Mouse (Mus musculus): ENCODE results near the gene Pnldc1.
"Not testable (repeated sequence)": the region's sequence is repeated elsewhere in the genome, so short reads cannot be mapped to it uniquely, and the experiment has no call there.

Pnldc1 gene

DNA sequence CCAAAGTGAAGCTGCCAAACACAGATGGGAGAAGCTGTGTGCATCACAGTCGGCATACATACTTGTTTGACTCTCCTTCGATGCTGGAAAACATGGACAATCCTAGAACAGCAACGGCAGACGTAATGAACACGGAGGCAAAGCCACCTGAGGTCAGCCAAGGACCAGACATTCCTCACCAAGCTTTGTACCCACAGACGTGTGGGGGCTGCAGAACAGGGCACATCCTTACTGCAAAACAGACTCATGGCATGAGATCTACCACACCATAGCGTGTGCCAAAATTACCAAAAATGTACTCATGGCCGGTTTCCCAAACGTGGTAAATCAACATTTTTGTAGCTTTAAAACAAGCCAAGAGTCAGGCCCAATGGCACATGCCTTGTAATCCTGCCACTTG is 3.6 kb downstream of the Pnldc1 start:
- DNase-seq (ENCODE audit: low spot score in 2 of 2) = no peak

DNA sequence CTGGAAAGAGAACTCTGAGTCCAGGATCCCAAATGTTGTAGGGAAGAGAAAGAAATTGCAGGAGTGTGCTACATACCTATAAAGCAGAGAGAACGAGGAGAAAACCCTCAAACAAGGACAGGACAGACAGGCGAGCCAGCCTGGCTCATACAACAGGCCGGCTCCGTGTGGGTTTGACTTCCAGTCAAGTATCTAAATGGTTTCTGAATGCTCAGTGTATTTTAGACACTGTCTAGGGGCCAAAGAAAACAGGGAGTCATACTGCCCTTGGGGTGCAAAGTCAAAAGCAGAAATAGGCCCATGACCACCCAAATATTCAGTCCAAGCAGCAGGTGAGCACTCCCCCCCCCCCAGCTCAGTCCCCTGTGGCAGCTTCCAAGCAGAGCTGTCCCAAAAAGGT is 4.2 kb downstream of the Pnldc1 start:
- no peak for DNase-seq (ENCODE audit: low spot score in 2 of 2)

DNA sequence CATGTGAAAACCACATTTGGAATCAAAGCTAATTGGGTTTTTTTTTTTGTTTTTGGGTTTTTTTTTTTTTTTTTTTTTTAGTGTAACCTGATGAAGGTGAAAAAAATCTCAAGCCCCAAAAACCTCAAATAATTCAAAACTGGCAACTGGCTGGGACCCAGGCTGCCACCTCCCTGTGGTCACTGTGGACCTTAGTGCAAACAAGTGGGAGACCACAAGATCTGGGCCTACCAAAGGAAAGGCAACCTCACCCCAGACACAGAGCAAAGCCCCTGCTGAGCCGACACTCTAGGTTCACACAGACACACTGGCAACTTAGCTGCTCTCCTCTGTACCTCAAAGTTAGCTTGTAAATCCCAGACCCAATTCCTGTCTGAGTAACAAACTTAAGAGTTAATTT is 5.7 kb downstream of the Pnldc1 start:
- DNase-seq (ENCODE audit: low spot score in 2 of 2) = no peak

DNA sequence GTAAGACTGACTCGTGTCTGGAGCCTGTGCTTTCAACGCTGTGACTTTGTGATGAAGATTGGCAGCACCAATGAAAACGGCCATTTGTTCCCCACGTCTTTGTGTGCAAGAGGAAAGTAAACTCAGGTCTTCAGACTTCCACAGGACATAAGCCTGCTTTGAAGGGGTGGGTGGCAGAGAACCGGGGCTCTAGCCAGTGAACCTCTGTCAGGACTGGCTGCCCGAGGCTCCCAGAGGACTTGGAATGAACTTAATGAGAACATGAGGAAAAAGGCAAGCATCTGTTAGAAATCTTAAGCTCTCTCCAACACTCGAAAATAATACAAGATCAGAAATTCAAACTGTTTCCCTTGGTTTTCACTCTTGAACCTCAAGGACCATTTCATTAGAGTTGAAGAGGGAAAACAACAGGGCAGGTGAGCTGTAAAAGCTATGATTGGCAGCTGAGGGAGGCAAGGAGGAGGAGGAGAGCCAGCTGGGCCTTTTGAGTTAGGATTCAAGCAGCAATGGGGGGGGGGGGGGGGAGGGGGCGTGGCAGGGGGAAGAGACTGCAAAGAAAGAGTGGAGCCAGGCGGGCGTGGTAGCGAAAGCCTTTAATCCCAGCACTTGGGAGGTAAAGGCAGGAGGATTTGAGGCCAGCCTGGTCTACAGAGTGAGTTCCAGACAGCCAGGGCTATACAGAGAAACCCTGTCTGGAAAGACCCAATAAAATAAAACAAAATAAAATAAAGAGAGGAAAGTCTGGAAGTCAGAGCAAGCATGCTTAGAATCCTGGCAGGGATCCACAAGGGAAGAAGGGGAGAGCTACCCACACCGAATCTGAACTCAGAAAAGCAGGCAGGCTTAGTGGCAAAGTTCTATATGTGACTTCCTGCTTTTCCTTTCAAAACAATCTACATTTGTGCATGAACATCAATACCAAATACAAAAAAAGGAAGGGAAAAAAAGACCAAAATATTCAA is 6.4 kb downstream of the Pnldc1 start:
- DNase-seq (ENCODE audit: low spot score in 2 of 2) = no peak

DNA sequence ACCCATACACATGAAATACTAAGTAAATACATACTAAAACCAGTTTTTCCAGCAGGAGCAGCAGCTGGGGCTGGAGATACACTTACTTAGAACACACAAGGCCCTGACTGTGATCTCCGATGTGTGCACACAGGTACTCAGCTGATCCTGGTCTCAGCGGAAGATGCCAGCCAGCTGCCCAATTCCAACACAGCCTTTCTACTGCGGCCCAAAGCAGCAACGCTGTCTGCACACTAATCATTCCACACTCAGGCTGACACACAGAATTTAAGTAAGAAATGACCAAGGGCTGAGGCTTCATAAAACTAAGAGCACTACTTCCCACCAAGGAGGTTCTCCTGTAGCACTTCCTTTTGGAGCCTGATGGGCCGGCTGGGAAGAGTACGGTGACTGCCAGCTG is 7.7 kb downstream of the Pnldc1 start:
- DNase-seq (ENCODE audit: low spot score in 2 of 2) = no peak

DNA sequence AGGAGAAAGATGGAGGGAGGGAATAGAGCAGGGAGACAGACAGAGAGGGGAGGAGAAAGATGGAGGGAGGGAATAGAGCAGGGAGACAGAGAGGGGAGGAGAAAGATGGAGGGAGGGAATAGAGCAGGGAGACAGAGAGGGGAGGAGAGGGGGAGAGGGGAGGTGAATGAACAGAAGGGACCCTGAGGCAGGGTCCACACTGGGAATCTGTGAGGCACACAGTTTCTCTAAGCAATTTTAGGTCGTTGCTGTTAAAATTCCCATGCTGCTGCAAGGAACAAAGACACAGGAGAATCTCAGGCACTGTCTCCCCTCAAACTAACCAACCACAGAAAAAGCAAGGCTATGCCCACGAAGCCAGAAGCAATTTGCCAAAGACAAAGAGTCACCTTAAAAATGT is 11.4 kb downstream of the Pnldc1 start:
- DNase-seq (ENCODE audit: low spot score in 2 of 2) = not testable (repeated sequence)

DNA sequence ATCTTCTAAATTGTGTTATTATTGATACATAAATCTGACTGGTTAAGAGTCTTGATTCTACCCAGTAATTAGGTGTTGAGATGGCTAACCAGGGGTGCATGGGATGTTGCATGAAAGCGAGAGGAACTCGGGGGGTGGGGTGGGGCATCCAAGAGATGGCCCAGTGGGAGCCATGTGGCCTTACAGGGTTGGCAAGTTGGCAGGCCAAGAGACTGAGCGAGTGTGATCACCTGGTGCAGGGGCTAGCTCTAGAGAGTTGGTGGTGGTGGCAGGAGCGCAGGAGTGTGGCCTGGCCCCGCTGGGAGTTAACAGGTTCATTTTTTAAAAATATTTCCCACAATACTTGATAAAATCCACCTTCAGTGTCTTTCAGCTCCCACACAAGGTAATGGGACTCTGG is 12.4 kb downstream of the Pnldc1 start:
- no peak for DNase-seq (ENCODE audit: low spot score in 2 of 2)

DNA sequence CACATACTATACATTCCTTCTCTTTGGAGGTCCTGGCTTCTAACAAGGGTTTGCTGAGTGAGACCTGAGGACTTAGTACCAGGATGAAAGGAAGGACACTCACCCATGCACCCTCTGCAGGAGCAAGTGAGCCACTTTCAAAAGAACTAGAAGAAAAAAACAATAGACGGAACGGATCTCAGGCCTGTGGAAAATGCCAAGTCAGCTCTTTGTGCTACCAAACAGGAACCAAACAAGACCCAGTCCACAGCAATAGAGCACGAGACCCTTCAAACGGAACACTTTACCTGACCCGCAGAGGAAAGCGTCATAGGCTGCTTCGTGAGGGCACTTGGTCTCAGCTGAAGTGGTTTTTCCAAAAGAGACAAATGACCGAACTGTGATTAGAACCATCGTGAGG is 18.0 kb downstream of the Pnldc1 start:
- no peak for DNase-seq (ENCODE audit: low spot score in 2 of 2)

DNA sequence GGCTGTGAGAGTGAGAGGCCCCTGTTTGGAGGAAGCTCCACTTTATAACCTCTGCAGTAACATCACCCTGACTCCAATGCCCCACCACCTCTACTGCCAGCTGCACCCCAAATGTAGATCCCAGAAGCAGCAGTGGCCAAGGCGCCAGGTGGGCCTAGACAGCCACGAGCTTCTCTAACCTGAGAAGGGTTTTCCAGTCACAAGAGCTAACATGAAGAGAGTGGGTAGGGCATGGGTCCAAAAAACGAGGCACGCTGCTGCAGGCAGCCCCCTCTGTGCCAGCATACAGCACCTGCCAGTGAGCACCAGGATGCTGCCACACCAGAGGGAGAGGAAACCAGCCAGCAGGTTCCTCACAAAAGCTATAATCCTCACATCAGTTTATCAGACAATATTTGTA is 19.0 kb downstream of the Pnldc1 start:
- no peak for DNase-seq (ENCODE audit: low spot score in 2 of 2)

DNA sequence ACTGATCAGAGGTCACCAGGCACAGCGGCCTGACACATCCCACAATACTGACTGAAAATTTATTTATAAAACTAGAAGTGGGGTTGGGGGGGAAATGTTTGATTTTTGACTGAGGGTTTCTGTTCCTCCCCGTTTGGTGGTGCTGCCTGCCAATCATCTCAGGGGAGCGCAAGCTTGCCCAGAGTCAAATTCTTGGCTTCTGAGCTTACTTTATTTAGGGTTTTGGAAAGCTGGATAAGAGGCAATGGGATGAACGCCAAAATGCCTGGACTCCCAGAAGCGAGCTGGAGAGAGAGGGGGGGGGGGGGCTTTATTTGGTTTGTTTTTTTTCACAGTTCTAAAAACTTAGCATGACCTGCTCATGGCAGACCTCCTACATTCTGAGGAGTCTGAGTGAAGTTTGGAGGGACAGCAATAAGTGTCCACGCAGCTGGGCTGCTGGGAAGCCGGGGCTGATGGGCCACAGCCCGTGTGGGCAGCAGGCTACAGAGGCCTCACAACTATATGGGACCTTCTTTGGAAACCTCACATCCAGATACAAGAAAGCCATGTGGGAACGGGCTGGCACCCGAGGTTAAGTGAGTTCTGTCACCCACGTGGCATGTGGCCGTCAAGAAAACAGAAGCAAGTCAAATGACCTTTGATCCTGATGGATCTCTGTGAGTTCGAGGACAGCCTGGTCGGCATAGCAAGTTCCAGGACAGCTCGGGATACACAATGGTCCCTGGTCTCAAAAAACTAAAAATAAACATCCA is 22.8 kb downstream of the Pnldc1 start:
- no peak for DNase-seq (ENCODE audit: low spot score in 2 of 2)

DNA sequence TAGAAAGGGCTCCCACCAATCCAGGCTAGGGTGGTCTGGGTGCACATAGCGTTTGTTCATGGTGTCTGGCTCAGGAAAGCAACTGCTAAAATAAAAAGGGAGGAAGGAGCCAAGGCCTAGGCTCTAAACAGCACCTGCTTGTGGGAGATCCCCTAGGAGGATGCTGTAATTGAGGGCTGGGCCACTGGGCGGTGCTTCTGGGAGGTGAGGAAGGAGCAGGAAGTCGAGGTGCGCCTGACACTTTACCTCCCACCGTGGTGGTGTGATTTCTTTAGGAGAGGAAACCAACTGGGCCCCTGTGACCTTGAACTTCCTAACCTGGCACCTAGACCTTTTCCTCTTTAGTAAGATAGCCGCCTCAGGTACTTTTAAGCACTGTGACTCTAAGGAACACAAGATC is 23.4 kb downstream of the Pnldc1 start:
- peak in 1 of 2 experiments; percentile 20 for DNase-seq (ENCODE audit: low spot score in 2 of 2)

DNA sequence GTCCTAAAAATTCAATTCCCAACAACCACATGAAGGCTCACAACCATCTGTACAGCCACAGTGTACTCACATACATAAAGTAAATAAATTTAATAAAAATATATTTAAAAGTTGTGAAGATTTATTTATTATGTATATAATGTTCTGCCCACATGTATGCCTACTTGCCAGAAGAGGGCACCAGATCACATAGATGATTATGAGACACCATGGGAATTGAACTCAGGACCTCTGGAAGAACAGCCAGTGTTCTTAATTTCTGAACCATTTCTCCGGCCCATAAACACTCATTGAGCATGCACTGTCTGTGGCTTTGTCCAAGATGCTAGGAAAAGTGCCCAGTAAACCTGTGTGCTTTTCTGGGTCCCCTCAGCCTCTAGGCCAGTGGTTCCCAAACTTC is 28.8 kb downstream of the Pnldc1 start:
- no peak for DNase-seq (ENCODE audit: low spot score in 2 of 2)

DNA sequence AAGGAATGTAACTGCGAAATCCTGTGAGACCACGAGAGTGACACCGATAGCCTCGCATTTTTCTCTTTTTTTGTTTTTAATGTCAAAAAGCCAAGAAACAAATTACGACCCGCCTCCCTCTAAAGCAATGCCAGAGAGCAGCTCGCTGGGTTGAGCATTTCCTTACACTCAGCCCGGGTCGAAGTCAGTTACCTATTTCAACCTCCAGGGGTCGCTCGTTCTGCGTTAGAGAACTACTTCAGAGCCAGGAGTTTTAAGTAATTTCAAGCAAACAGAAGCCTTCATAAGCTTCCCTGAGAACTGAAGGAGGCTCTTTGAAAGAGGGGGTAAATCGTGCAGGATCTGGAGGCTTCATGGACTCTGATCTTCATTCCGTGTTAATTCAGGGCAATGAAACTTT is 29.9 kb downstream of the Pnldc1 start:
- DNase-seq (ENCODE audit: low spot score in 2 of 2) = peak; percentile 69 to 87

DNA sequence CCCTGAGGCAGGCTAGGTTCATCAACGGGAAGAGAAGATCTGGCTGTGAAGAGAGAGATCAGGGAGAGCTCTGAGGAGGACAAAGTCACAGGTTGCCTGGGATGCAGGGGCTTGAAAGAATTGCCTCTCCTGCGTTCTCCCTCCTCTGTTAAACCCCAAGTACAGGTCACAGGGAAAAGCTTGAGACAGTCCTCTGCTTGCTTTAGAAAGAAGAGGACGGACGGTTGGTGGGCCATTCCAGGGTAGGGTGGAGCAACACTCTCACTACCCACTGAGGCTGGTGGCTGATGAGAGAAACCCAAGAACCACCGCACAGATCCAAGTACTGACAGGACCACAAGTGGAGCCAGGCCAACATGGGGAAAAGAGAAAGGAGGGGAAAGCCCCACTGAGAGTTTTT is 34.3 kb downstream of the Pnldc1 start, which contains the start of gene Mrgprh:
TSS of gene Mrgprh (plus strand) at position 301 of the 400 bp plus-strand sequence.
- DNase-seq (ENCODE audit: low spot score in 2 of 2) = no peak

DNA sequence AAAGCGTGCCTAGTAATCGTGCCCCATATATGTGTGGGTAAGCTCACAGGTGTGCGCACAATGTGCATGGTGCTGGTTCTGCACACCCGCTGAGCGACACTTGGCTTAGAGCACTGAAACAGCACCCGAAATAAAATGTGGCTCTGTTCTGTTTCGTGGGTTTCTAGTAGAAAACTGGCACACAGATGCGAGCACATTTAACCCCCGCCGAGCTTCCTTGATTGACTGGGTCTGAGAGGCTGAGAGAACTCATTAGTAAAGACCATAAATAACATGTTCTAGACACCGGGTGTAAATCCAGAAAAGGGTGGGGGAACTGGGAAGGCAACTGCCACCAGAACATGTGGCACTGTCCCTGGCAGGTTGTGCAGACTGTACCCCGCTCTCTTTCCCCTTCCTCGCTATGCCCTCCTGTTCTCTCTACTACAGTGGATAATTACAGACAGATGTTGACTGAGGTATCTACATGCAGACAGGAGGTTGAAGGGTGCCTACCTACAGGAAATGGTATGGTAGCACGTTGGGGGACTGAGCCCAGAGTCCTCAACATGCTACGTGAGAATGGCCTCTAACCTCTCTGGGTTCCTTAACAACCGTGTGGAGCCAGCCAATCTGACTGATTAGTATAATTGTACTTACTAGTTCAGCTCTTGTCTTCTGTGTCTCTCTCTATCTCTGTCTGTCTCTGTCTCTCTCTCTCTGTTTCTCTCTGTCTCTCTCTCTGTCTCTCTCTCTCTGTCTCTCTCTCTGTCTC is 37.6 kb downstream of the Pnldc1 start:
- DNase-seq (ENCODE audit: low spot score in 2 of 2) = peak; percentile 19

DNA sequence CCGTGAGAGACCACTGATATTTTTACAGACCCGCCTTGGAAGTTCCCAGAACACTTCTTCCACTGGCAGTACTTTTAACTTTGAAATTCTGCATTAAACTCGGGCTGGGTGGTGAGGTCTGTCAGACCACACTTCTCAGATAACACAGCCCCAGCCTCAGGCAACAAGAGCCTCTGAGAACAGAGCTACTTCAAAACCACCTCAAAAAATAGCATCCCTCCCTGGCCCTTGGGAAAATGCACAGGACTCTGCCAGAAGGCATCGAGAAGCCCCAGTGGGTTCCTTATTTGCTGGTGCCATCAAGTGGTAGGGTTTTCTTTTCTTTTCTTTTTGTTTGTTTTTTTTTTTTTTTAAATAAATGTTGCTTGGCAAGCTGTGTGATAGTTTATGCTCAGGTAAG is 41.4 kb downstream of the Pnldc1 start:
- DNase-seq (ENCODE audit: low spot score in 2 of 2) = no peak

DNA sequence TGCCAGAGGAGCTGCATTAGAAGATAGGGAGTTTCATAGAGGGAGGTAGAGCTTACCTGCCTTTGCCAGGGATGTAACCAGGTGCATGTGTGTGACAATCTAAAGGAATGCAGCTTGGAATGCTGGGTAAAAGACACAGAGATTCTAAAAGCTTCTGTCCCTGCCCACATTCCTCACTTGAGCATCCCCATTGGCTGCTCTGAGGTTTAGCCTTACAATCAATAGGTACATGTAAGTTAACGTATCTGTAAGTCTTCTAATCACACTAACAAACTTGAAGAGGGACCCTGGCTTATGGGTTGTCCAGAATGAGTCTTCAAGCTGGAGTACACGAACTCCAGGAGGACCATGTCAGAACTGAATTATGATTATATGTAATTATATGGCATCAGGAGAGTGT is 42.0 kb downstream of the Pnldc1 start, which contains the start of gene Mas1:
TSS of gene Mas1 (minus strand) at position 101 of the 400 bp plus-strand sequence.
- no peak for DNase-seq (ENCODE audit: low spot score in 2 of 2)

DNA sequence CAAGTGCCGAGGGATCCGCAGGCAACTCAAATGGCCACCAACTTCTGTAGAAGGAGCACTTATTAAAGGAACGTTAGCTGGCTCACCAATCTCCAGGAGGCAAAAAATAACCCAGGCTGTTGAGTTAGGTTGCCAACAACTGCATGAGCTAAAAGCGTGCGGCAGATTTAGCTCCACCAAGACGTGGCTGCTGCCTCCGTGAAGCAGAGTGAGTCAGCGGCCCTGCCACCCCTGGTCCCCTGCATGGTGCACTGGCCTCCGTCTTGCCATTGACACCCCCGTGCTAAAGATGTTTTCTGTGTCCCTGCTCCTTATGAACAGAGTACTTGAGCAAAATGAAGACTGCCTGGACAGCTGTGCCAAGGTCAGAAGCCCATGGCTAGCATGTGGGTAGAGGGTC is 43.2 kb downstream of the Pnldc1 start:
- DNase-seq (ENCODE audit: low spot score in 2 of 2) = no peak

DNA sequence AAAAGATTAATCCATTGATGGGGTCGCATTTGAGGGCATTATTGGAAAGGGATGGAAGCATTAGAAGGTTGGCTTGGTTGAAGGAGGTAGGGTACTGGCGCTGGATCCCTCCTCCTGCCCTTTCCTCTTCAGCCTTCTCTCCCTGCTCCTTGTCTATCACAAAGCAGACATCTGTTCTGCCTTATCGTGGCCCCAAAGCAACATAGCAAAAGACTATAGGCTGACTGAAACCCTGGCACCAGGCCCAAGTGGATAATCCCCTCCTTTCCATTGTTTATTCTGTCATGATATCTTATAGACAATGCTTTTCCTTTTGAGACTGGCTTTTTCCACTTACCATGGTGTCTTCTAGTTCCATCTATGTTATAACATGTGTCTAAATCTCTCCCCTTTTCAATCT is 44.6 kb downstream of the Pnldc1 start:
- DNase-seq (ENCODE audit: low spot score in 2 of 2) = no peak

DNA sequence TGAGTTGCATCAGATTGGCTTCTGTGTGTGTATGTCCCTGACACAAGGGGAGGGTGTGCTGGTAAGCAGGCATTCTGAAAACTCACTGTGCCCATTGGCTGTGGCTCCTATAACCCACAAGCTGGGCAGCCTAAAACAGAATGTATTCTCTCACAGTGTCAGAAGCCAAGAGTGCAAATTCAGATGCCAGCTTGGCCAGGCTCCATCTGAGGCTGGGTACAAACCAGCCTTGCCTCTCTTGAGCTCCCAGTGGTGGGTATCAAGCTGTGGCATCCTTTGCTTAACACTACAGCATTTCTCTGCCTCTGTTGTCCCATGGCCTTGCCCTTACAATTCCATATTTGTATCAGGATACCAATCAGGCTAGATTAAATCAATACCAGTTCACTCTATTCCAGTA is 45.9 kb downstream of the Pnldc1 start:
- no peak for DNase-seq (ENCODE audit: low spot score in 2 of 2)

DNA sequence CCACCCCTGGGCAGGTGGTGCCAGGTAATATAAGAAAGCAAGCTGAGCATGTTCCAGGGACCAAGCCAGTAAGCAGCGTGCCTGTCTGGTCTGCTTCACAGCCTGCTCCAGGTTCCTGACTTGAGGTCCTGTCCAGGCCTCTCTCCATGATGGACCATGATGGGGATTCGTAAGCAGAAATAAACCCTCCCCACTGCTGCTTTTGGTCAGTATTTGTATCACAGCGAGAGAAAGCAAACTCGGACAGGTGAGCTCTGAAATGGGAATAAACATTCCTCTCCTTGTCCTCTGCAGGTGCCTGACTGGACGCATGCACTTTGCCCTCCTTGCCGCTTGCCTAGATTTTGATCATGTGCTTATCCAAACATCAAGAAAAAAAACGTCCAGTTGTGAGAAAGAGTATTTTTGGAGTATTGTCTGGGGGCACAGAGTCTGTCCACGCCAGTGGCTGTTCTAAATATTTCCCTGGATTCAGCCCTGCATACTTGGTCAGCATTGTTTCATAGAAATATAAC is 51.0 kb downstream of the Pnldc1 start:
- no peak for DNase-seq (ENCODE audit: low spot score in 2 of 2)

DNA sequence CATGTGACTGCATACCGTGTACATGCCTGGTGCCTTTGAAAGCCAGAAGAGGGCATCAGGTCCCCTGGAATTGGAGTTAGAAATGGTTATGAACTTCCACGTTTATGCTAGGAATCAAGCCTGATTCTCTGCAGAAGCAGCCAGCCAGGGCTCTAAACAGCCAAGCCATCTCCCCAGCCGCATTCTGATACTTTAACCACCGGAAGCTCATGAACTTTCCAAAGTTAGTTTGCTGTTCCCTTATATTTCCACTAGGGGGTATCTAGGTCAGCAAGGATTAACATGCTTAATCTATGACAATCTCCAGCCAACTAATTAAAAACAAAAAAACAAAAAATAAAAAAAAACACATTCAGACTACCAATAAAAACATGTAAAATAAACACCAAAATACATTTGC is 52.0 kb downstream of the Pnldc1 start:
- peak in 1 of 2 experiments; percentile 53 for DNase-seq (ENCODE audit: low spot score in 2 of 2)
